Mouse (Mus musculus): ENCODE measurements around the gene Rtl3. TPM values are rescaled to one million over a fixed set of nuclear protein-coding genes. Genes with fewer than 3 reads are reported as not detected.

The Rtl3 gene
- total and polyA plus RNA-seq, 2 experiments from 2014 or later = 0.62 to 1.2 TPM

DNA sequence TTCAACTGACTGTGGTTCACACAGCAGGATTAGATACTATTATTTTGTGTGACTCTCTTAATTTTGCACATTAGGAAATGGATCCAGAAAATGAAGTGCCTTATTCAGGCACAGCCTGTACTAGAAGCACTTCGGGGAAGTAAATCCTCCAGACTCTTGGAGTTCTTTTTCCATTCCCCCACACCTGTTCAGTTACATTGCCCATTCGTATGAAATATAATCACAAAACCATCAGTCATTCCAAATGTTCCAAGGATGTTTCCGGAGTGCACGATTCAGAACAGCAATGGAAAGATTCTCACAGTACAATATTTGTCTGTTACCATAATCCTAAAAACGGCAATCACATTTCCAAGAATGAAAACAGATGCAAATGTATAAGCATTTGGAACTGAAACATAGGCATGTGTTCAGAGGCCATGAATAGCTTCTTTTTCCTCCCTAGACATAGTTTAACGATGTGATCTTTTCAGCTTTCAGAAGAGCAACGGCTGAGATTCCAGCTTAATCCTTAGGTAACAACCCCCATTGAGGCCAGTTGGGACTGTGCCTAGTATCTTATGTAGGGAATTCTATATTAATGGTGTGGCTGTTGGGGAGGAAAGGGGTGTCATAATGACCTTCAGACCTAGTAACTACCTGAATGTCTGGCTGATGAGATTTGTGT, 30.8 kb downstream of the Rtl3 start:
- 48% methylated on average over 7 of the region's 7 CpGs for WGBS
- H3K4me1 ChIP-seq (ENCODE audit: insufficient read depth) = no peaks in the 10 kb centered on the region

DNA sequence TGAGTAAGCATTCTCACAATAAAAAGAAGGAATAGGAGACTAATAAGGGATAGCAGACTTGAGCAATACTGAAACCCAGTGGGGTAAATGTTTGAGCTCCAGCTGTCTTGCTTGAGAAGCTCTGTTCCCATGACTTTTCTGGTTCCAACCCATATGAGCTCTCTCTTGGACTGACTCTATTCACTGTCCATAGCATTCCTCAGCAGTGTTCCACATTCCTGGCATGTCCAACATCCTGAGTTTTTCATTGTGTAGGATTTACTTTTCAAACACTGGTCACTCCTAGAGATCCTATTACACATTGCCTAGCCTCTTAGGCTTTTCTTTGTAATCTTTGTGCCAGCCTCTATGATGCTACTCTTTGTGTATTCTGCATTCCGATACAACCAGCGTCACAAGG, 36.1 kb downstream of the Rtl3 start:
- H3K4me2 ChIP-seq (ENCODE audit: low read depth) = no peak overlapping the region
- DNase-seq (no peak), ATAC-seq (no peak)
- TF ChIP-seq CTCF (IDR thresholded peaks at IDR 0.05; ENCODE audit: low read depth) = no peak
- no peak overlapping the region for H3K4me3 ChIP-seq (ENCODE audit: low read depth, low read length)
- no peaks in the 10 kb centered on the region for H3K9me3 ChIP-seq (ENCODE audit: low read length)
- H3K4me1 ChIP-seq (ENCODE audit: insufficient read depth) = no peaks in the 10 kb centered on the region
- 45% methylated on average over 2 of the region's 2 CpGs for WGBS
- no peak overlapping the region for H3K27ac ChIP-seq (ENCODE audit: low read depth, low read length)
- H3K27me3 ChIP-seq (ENCODE audit: insufficient read depth, low read length) = no peaks in the 10 kb centered on the region
- H3K36me3 ChIP-seq (ENCODE audit: insufficient read depth) = no peaks in the 10 kb centered on the region
- no peak overlapping the region for H3K9ac ChIP-seq

More for the DNA sequence above, 30.8 kb downstream of the Rtl3 start:
- Histone ChIP-seq H3K9ac (no peak overlapping the region), H3K4me2 (ENCODE audit: low read depth) (no peak overlapping the region), H3K4me3 (ENCODE audit: low read depth, low read length) (no peak overlapping the region), H3K9me3 (ENCODE audit: low read length) (no peaks in the 10 kb centered on the region), H3K36me3 (ENCODE audit: insufficient read depth) (no peaks in the 10 kb centered on the region), H3K27me3 (ENCODE audit: insufficient read depth, low read length) (no peaks in the 10 kb centered on the region), H3K27ac (ENCODE audit: low read depth, low read length) (no peak overlapping the region)
- no peak for ATAC-seq
- TF ChIP-seq CTCF (IDR thresholded peaks at IDR 0.05; ENCODE audit: low read depth) = no peak
- peak; percentile 1 for DNase-seq

DNA sequence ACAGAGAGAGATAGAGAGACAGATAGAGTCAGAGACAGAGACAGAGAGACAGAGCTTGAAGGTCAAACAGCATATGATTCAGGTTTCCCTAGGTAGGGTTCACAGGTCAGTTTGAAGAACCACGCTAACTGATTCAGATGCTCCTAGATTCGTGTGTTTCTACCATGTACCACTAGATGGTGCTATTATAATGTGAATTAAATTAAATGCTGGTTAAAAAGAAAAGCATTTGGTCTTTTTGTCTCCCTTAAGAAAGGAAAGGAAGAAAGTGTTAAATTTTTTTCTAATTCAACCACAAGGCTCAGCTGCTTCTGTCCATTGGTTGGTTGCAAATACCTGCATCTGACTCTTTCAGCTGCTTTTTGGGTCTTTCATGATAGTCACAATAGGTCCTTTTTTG, 45.8 kb downstream of the Rtl3 start:
- Histone ChIP-seq H3K27me3 (ENCODE audit: insufficient read depth, low read length) (no peaks in the 10 kb centered on the region), H3K4me1 (ENCODE audit: insufficient read depth) (no peaks in the 10 kb centered on the region), H3K36me3 (ENCODE audit: insufficient read depth) (no peaks in the 10 kb centered on the region), H3K9me3 (ENCODE audit: low read length) (no peaks in the 10 kb centered on the region), H3K4me2 (ENCODE audit: low read depth) (no peak overlapping the region), H3K27ac (ENCODE audit: low read depth, low read length) (no peak overlapping the region), H3K9ac (no peak overlapping the region), H3K4me3 (ENCODE audit: low read depth, low read length) (no peak overlapping the region)
- 8% methylated on average over 2 of the region's 2 CpGs for WGBS
- peak; percentile 34 for DNase-seq
- ATAC-seq = no peak
- peak; percentile 63 for TF ChIP-seq CTCF (IDR thresholded peaks at IDR 0.05; ENCODE audit: low read depth)

Other genes with a start within 250 kb of the Rtl3 start
- gene Cysltr1, start 237.0 kb downstream of the Rtl3 start, total RNA-seq (2014; rRNA removed) = 0.08 and 0.29 TPM in 2 replicates
- gene Cysltr1, start 237.0 kb downstream of the Rtl3 start, polyA plus RNA-seq (2015; fragmentation: Nextera tagmentation; extraction: Ambion mirVana) = 0.25 and 0.47 TPM in 2 replicates
- 2.5 and 5.1 TPM in 2 replicates for gene Lpar4, start 80.0 kb upstream of the Rtl3 start, total RNA-seq (2014; rRNA removed)
- 2.9 and 3.6 TPM in 2 replicates for gene Lpar4, start 80.0 kb upstream of the Rtl3 start, polyA plus RNA-seq (2015; fragmentation: Nextera tagmentation; extraction: Ambion mirVana)
- 0.14 TPM in 1 of 2 replicates, not detected in the other for gene P2ry10, start 247.8 kb upstream of the Rtl3 start, total RNA-seq (2014; rRNA removed)
- not detected in 2 replicates for gene P2ry10, start 247.8 kb upstream of the Rtl3 start, polyA plus RNA-seq (2015; fragmentation: Nextera tagmentation; extraction: Ambion mirVana)